Mouse (Mus musculus): ENCODE results near the gene Fam149b. TPM values are rescaled to one million over a fixed set of nuclear protein-coding genes. Genes with fewer than 3 reads are reported as not detected.
A peak's percentile ranks its signal among the peaks of the same experiment; 100 is the strongest.

The Fam149b gene
- polyA plus RNA-seq, 1 experiment from 2014 or later: 37.0 TPM

GRCm38 (mm10) chr14:20379087-20379640 is 31.2 kb downstream of the Fam149b start:
- Histone ChIP-seq H3K27ac (ENCODE audit: low read depth, low read length) (no peak overlapping the region), H3K4me3 (ENCODE audit: low read depth, low read length) (no peak overlapping the region), H3K9me3 (replicated peaks; ENCODE audit: control insufficient read depth, low read length) (no peaks in the 10 kb centered on the region), H3K9ac (ENCODE audit: low read length) (no peak overlapping the region), H3K4me2 (ENCODE audit: low read length) (no peak overlapping the region), H3K36me3 (ENCODE audit: control insufficient read depth, insufficient read depth, low read length) (peaks cover 66% of the 10 kb centered on the region), H3K27me3 (replicated peaks; ENCODE audit: control insufficient read depth, insufficient read depth, low read length) (no peaks in the 10 kb centered on the region), H3K4me1 (ENCODE audit: control insufficient read depth, insufficient read depth, low read length) (no peaks in the 10 kb centered on the region)
- WGBS: 91% methylated on average over 5 of the region's 5 CpGs
- ATAC-seq (no peak), DNase-seq (ENCODE audit: low spot score) (no peak)

GRCm38 (mm10) chr14:20379753-20380430 is 31.9 kb downstream of the Fam149b start:
- no peak overlapping the region for H3K27ac ChIP-seq (ENCODE audit: low read depth, low read length)
- ATAC-seq (no peak), DNase-seq (ENCODE audit: low spot score) (no peak)
- peaks cover 69% of the 10 kb centered on the region for H3K36me3 ChIP-seq (ENCODE audit: control insufficient read depth, insufficient read depth, low read length)
- no peak overlapping the region for H3K9ac ChIP-seq (ENCODE audit: low read length)
- H3K4me2 ChIP-seq (ENCODE audit: low read length): no peak overlapping the region
- no peaks in the 10 kb centered on the region for H3K27me3 ChIP-seq (replicated peaks; ENCODE audit: control insufficient read depth, insufficient read depth, low read length)
- H3K9me3 ChIP-seq (replicated peaks; ENCODE audit: control insufficient read depth, low read length): no peaks in the 10 kb centered on the region
- WGBS: 89% methylated on average over 9 of the region's 9 CpGs
- H3K4me3 ChIP-seq (ENCODE audit: low read depth, low read length): no peak overlapping the region
- no peaks in the 10 kb centered on the region for H3K4me1 ChIP-seq (ENCODE audit: control insufficient read depth, insufficient read depth, low read length)

- DNase-seq (ENCODE audit: low spot score) (peak; percentile 95), ATAC-seq (peak; percentile 73)
- WGBS: under 1% methylated on average over 58 of the region's 59 CpGs
- Histone ChIP-seq H3K4me3 (ENCODE audit: low read depth, low read length) (peak within 1 kb of the TSS; percentile 62), H3K9ac (ENCODE audit: low read length) (peak within 1 kb of the TSS; percentile 76), H3K36me3 (ENCODE audit: control insufficient read depth, insufficient read depth, low read length) (peaks cover 45% of the 10 kb centered on the region), H3K27ac (ENCODE audit: low read depth, low read length) (peak within 1 kb of the TSS; percentile 74; the same call in 1 of the 2 replicates), H3K4me1 (ENCODE audit: control insufficient read depth, insufficient read depth, low read length) (peaks cover 18% of the 10 kb centered on the region), H3K27me3 (replicated peaks; ENCODE audit: control insufficient read depth, insufficient read depth, low read length) (no peaks in the 10 kb centered on the region), H3K4me2 (ENCODE audit: low read length) (peak within 1 kb of the TSS; percentile 76), H3K9me3 (replicated peaks; ENCODE audit: control insufficient read depth, low read length) (no peaks in the 10 kb centered on the region)
Observed at GRCm38 (mm10) chr14:20388441-20389129, 40.6 kb downstream of the Fam149b start, which contains the start of gene Dnajc9. Gene Dnajc9 (minus strand): TSS chr14:20388910.

- WGBS: 84% methylated on average over 8 of the region's 8 CpGs
- DNase-seq (ENCODE audit: low spot score): no peak
- H3K4me2 ChIP-seq (ENCODE audit: low read length): peak overlapping the region; percentile 76
- H3K9ac ChIP-seq (ENCODE audit: low read length): peak overlapping the region; percentile 76
- no peaks in the 10 kb centered on the region for H3K27me3 ChIP-seq (replicated peaks; ENCODE audit: control insufficient read depth, insufficient read depth, low read length)
- ATAC-seq: no peak
- peak overlapping the region; percentile 74; the same call in 1 of the 2 replicates for H3K27ac ChIP-seq (ENCODE audit: low read depth, low read length)
- peaks cover 36% of the 10 kb centered on the region for H3K36me3 ChIP-seq (ENCODE audit: control insufficient read depth, insufficient read depth, low read length)
- H3K4me3 ChIP-seq (ENCODE audit: low read depth, low read length): peak overlapping the region; percentile 62
- H3K9me3 ChIP-seq (replicated peaks; ENCODE audit: control insufficient read depth, low read length): no peaks in the 10 kb centered on the region
- H3K4me1 ChIP-seq (ENCODE audit: control insufficient read depth, insufficient read depth, low read length): peaks cover 18% of the 10 kb centered on the region
Observed at GRCm38 (mm10) chr14:20389446-20390079, 41.6 kb downstream of the Fam149b start.

GRCm38 (mm10) chr14:20392326-20392725 is 44.4 kb downstream of the Fam149b start:
- no peak for ATAC-seq
- Histone ChIP-seq H3K27ac (ENCODE audit: low read depth, low read length) (no peak overlapping the region), H3K9ac (ENCODE audit: low read length) (no peak overlapping the region), H3K27me3 (replicated peaks; ENCODE audit: control insufficient read depth, insufficient read depth, low read length) (no peaks in the 10 kb centered on the region), H3K4me3 (ENCODE audit: low read depth, low read length) (no peak overlapping the region), H3K4me1 (ENCODE audit: control insufficient read depth, insufficient read depth, low read length) (peaks cover 7% of the 10 kb centered on the region), H3K36me3 (ENCODE audit: control insufficient read depth, insufficient read depth, low read length) (peaks cover 16% of the 10 kb centered on the region), H3K4me2 (ENCODE audit: low read length) (no peak overlapping the region), H3K9me3 (replicated peaks; ENCODE audit: control insufficient read depth, low read length) (no peaks in the 10 kb centered on the region)
- WGBS: 90% methylated on average over 4 of the region's 4 CpGs
- DNase-seq (ENCODE audit: low spot score): no peak

GRCm38 (mm10) chr14:20393205-20393913 is 45.4 kb downstream of the Fam149b start, which contains the start of gene Mrps16:
Gene Mrps16 (minus strand): TSS chr14:20393634.
- DNase-seq (ENCODE audit: low spot score) (peak; percentile 98), ATAC-seq (peak; percentile 95)
- no peaks in the 10 kb centered on the region for H3K9me3 ChIP-seq (replicated peaks; ENCODE audit: control insufficient read depth, low read length)
- peak within 1 kb of the TSS; percentile 92 for H3K9ac ChIP-seq (ENCODE audit: low read length)
- no peaks in the 10 kb centered on the region for H3K4me1 ChIP-seq (ENCODE audit: control insufficient read depth, insufficient read depth, low read length)
- WGBS: under 1% methylated on average over 68 of the region's 68 CpGs
- H3K27me3 ChIP-seq (replicated peaks; ENCODE audit: control insufficient read depth, insufficient read depth, low read length): no peaks in the 10 kb centered on the region
- H3K4me3 ChIP-seq (ENCODE audit: low read depth, low read length): peak within 1 kb of the TSS; percentile 66
- peak within 1 kb of the TSS; percentile 62 for H3K4me2 ChIP-seq (ENCODE audit: low read length)
- H3K27ac ChIP-seq (ENCODE audit: low read depth, low read length): peak within 1 kb of the TSS; percentile 77
- peaks cover 16% of the 10 kb centered on the region for H3K36me3 ChIP-seq (ENCODE audit: control insufficient read depth, insufficient read depth, low read length)

GRCm38 (mm10) chr14:20397220-20397619 is 49.3 kb downstream of the Fam149b start:
- Histone ChIP-seq H3K9ac (ENCODE audit: low read length) (no peak overlapping the region), H3K4me3 (ENCODE audit: low read depth, low read length) (no peak overlapping the region), H3K4me2 (ENCODE audit: low read length) (no peak overlapping the region), H3K27me3 (replicated peaks; ENCODE audit: control insufficient read depth, insufficient read depth, low read length) (no peaks in the 10 kb centered on the region), H3K27ac (ENCODE audit: low read depth, low read length) (no peak overlapping the region), H3K4me1 (ENCODE audit: control insufficient read depth, insufficient read depth, low read length) (no peaks in the 10 kb centered on the region), H3K36me3 (ENCODE audit: control insufficient read depth, insufficient read depth, low read length) (no peaks in the 10 kb centered on the region), H3K9me3 (replicated peaks; ENCODE audit: control insufficient read depth, low read length) (no peaks in the 10 kb centered on the region)
- DNase-seq (ENCODE audit: low spot score) (no peak), ATAC-seq (no peak)
- 75% methylated on average over 9 of the region's 9 CpGs for WGBS

- H3K27me3 ChIP-seq (replicated peaks; ENCODE audit: control insufficient read depth, insufficient read depth, low read length): no peaks in the 10 kb centered on the region
- DNase-seq (ENCODE audit: low spot score): peak; percentile 9
- H3K27ac ChIP-seq (ENCODE audit: low read depth, low read length): no peak overlapping the region
- WGBS: 42% methylated on average over 4 of the region's 4 CpGs
- H3K4me2 ChIP-seq (ENCODE audit: low read length): no peak overlapping the region
- H3K9ac ChIP-seq (ENCODE audit: low read length): no peak overlapping the region
- no peaks in the 10 kb centered on the region for H3K4me1 ChIP-seq (ENCODE audit: control insufficient read depth, insufficient read depth, low read length)
- no peak for ATAC-seq
- no peak overlapping the region for H3K4me3 ChIP-seq (ENCODE audit: low read depth, low read length)
- no peaks in the 10 kb centered on the region for H3K36me3 ChIP-seq (ENCODE audit: control insufficient read depth, insufficient read depth, low read length)
- no peaks in the 10 kb centered on the region for H3K9me3 ChIP-seq (replicated peaks; ENCODE audit: control insufficient read depth, low read length)
Observed at GRCm38 (mm10) chr14:20398864-20399263, 50.9 kb downstream of the Fam149b start.

All from forebrain, embryonic 14.5 days (tissue).